Mouse (Mus musculus): ENCODE results near the gene B3gnt2.
"Not testable (repeated sequence)": the region's sequence is repeated elsewhere in the genome, so short reads cannot be mapped to it uniquely, and the experiment has no call there.

B3gnt2 gene

GRCm38 (mm10) chr11:22766238-22766637 lies 94.5 kb downstream of the B3gnt2 start:
- DNase-seq (ENCODE audit: low read depth): no peak

GRCm38 (mm10) chr11:22765425-22765824 lies 95.3 kb downstream of the B3gnt2 start:
- DNase-seq (ENCODE audit: low read depth): no peak

GRCm38 (mm10) chr11:22763556-22764295 lies 97.0 kb downstream of the B3gnt2 start:
- no peak for DNase-seq (ENCODE audit: low read depth)

- no peak for DNase-seq (ENCODE audit: low read depth)
These were observed 97.7 kb downstream of the B3gnt2 start for GRCm38 (mm10) chr11:22763055-22763454.

GRCm38 (mm10) chr11:22762236-22762927 lies 98.4 kb downstream of the B3gnt2 start:
- no peak for DNase-seq (ENCODE audit: low read depth)

GRCm38 (mm10) chr11:22759783-22760182 lies 101.0 kb downstream of the B3gnt2 start:
- DNase-seq (ENCODE audit: low read depth): no peak

- DNase-seq (ENCODE audit: low read depth): no peak
These were observed 104.4 kb downstream of the B3gnt2 start for GRCm38 (mm10) chr11:22756168-22756980.

- no peak for DNase-seq (ENCODE audit: low read depth)
These were observed 105.6 kb downstream of the B3gnt2 start for GRCm38 (mm10) chr11:22755180-22755579.

- no peak for DNase-seq (ENCODE audit: low read depth)
These were observed 108.2 kb downstream of the B3gnt2 start for GRCm38 (mm10) chr11:22752596-22752995.

GRCm38 (mm10) chr11:22751592-22751991 lies 109.2 kb downstream of the B3gnt2 start:
- DNase-seq (ENCODE audit: low read depth): no peak

- no peak for DNase-seq (ENCODE audit: low read depth)
These were observed 113.4 kb downstream of the B3gnt2 start for GRCm38 (mm10) chr11:22747406-22747805.

- DNase-seq (ENCODE audit: low read depth): no peak
These were observed 115.4 kb downstream of the B3gnt2 start for GRCm38 (mm10) chr11:22745356-22745755.

GRCm38 (mm10) chr11:22743561-22744269 lies 117.0 kb downstream of the B3gnt2 start:
- no peak for DNase-seq (ENCODE audit: low read depth)

- no peak for DNase-seq (ENCODE audit: low read depth)
These were observed 118.6 kb downstream of the B3gnt2 start for GRCm38 (mm10) chr11:22741998-22742626.

GRCm38 (mm10) chr11:22741436-22741835 lies 119.3 kb downstream of the B3gnt2 start:
- no peak for DNase-seq (ENCODE audit: low read depth)

GRCm38 (mm10) chr11:22739497-22740288 lies 121.1 kb downstream of the B3gnt2 start:
- DNase-seq (ENCODE audit: low read depth): no peak

GRCm38 (mm10) chr11:22736521-22737225 lies 124.1 kb downstream of the B3gnt2 start:
- no peak for DNase-seq (ENCODE audit: low read depth)

GRCm38 (mm10) chr11:22735128-22735527 lies 125.6 kb downstream of the B3gnt2 start:
- not testable (repeated sequence) for DNase-seq (ENCODE audit: low read depth)

GRCm38 (mm10) chr11:22733936-22734335 lies 126.8 kb downstream of the B3gnt2 start:
- no peak for DNase-seq (ENCODE audit: low read depth)

GRCm38 (mm10) chr11:22732907-22733306 lies 127.9 kb downstream of the B3gnt2 start:
- DNase-seq (ENCODE audit: low read depth): no peak
